Mouse (Mus musculus) 416B (cell line): ENCODE results near the gene Lmbr1l.

Experiments
- DNase-seq: peaks from one replicate; pipeline ENCODE4 v3.0.0; 2011; ENCODE audit warnings: low read depth

Lmbr1l gene

DNA sequence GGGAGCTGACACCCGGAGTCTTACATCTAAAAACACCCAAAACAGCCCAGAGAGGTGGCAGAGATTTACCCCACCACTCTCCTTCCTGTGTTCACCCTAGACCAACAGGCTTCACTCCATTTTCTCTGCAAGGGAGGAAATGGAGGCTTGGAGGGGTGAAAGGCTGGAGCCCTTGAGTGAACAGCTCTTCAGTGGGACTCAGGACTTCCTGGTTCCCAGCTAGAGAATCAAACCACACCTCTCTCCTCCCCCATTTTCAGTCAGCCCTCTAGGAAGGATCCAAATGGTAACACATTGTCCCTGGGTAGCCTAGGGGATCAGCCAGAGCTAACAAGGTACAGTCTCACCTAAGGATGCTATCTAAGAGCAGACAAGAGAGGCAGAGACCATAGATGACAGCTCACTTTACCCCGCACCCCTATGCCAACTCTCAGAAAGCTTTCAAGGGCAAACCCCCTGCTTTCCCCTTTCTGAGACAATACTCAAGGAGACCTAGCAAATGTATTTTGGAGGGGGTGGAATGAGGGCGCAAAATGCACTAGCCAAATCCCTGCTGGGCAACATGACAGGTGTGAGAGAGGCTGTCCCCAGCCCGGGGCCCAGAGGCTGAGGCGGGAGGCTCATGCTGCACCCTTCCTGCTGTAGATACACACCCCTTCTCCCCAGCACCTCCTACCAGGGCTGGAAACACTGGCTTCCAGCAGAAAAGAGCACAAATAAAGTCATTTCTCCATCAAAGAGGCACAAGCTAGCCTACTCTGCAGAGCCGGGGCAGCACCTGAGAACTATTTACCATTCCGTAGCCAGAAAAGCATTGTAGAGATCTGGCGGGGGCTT lies 48.5 kb downstream of the Lmbr1l start:
- peak; percentile 62 for DNase-seq

DNA sequence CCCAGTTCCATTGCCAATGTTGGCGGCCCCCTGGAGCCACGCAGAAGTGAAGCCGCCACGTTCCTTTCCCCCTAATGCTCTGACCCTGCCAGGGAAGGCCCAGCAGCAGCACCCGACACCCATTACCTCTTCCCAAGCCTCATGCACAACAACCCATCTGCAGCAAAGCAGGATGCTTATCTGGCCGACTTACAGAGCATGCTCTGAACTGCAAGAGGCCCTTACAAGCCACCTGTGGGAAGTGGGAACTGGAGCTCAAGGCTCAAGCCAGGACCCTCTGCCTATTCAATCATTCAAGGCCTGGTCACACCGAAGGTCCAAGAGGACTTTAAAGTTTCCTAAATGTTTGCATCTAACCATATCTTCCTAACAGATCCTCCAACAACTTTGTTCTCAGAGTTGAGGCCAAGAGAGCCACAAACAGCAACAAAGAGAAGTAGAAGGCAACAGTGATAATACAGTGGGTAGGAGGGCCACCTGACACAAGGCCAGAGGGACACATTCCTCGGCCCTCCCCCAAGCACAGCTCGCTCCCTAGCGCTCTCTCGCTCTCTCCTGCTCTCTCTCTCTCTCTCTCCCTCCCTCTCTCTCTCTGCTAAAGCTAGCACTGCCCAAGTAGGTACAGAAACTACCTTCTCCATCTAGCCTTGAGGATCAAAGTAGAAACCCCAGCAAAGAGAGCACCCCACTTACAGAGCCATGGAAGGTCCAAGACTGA lies 49.5 kb downstream of the Lmbr1l start:
- peak; percentile 25 for DNase-seq

DNA sequence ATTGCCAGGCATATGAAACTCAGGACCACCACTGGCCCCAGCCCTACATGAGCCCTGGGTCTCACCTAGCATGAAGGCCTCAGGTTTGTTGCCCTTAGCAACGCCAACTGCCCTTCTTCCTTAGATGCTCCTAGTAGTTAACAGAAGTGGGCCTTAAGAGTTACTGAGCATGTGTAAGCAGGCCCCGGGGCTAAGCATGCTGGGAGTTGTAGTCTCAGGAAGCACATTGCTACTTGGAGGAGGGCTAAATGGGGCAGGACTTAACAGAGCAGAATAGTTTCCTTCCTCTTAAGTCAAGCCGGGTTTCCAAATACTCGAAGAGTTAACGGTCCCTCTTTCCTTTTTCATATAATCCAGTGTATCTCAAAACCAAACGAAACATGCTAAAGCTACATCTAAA lies 50.7 kb downstream of the Lmbr1l start:
- peak; percentile 93 for DNase-seq

DNA sequence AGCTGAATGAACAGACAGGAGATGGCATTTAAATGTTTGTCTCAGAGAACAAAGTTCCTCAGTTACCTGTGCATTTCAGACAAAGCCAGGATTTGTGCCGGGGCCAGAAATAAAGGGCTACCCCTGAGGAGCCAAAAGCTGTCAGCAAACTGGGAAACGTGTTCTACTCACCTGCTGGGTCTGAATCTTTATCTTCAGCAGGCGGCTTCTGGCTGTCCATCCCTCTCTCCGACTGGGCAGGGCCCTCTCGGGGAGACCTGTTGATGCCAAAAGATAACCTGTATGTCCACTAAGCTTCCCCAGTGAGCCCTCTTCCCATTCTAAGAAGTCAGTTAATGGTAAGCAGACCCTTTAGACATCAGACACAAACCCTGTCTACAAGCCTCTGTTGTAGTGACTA lies 51.5 kb downstream of the Lmbr1l start:
- no peak for DNase-seq

DNA sequence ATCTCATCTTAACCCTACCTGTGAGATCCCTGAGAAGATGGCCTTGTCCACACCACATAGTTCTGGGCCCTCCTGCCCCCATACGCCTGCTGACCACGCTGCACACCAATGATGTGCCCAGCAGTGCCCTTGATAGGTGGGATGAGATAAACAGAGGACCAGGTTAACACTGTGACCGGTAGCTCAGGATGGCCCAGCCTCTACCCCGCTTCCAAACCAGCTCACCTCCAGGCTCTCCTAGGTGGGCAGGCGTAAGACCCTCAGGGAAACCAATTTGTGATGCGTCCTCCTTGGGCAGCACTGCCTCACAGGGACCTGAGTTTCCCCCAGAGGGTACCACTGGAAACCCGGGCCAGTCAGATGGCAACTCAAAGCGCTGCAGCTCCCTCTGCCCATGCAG lies 52.3 kb downstream of the Lmbr1l start:
- DNase-seq: no peak

DNA sequence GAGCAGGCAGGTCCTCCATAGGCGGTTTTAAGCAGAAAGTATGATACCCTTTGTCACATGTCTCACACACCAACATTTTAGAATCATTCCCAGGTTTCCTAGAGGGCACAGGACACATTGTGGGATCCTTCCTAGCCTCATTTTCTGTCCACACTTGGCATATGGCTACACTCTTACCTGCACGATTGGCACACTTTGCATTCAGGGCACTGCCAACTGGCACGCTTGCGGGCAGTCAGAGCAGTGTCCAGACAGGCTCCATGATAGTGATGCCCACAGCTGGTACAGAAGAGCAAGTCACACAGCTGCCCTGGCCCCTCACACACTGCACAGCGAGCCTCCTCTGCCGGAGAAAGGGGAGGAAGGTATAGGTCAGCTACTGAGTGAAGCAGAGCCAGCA lies 53.1 kb downstream of the Lmbr1l start:
- no peak for DNase-seq

DNA sequence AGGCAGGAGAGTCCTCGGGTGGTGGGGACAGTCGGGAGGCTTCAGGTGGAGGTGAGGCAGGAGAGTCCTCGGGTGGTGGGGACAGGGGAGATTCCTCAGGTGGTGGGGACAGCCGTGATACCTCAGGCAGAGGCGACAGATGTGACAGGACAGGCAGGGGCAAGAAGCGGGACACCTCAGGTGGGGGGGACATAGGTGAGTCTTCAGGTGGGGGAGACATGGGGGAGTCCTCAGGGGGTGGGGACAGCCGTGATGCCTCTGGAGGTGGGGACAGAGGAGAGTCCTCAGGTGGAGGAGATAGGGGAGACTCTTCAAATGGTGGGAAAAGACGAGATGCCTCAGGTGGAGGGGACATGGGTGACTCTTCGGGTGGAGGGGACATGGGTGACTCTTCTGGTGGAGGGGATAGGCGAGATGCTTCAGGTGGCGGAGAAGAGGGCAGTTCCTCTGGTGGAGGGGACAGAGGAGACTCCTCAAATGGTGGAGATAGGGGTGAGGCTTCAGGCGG lies 54.5 kb downstream of the Lmbr1l start:
- DNase-seq: no peak

DNA sequence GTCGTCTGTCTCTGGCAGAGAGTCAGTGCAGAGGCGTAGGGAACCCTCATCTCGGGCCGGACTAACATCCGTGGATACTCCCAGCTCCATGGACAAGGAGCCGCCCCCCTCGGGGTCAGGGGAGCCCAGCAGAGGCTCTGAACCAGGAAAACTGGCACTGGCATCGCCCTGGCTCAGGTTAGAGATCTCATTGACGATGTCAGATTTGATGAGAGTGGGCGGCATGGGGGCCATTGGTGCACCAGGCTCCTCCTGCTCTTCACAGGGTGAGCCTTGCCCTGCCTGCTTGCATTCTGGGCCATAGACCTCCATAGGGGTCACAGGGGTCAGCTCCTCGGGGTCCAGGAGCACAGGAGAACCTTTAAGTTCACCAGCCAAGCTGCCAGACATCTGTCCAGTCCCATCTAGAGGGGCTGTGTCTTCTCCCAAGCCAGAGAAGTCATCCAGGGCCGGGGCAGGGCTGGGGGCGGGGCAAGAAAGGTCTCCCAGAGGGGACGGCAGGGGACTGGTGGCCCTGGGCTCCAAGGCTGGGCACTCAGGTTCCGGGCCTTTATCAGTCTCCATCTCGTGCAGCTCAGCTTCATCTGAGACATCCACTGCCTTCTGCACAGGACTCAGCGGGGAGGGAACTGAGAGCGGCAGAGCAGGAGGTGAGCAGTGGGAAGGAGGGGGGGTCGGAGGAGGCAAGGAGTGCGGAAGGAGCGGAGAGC lies 56.2 kb downstream of the Lmbr1l start:
- DNase-seq: no peak

DNA sequence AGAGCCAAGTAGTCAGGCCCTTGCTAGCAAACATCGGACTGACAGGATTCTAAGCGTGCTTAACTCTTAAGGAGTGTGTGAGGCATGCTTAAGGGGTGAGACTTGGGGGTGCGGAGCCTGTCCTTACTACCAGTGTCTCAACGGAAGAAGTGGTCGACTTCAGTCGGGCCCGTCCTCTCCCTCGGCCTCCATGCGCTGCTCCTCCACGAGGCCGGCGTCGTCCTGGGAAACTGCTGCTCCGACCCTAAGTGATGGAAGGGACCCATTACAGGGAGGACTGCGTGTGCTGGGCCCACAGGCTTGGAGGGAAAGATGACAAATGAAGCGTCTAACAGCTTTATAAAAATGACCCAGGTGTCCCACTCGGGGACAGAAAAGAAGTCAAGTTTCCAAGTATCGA lies 57.1 kb downstream of the Lmbr1l start:
- no peak for DNase-seq

DNA sequence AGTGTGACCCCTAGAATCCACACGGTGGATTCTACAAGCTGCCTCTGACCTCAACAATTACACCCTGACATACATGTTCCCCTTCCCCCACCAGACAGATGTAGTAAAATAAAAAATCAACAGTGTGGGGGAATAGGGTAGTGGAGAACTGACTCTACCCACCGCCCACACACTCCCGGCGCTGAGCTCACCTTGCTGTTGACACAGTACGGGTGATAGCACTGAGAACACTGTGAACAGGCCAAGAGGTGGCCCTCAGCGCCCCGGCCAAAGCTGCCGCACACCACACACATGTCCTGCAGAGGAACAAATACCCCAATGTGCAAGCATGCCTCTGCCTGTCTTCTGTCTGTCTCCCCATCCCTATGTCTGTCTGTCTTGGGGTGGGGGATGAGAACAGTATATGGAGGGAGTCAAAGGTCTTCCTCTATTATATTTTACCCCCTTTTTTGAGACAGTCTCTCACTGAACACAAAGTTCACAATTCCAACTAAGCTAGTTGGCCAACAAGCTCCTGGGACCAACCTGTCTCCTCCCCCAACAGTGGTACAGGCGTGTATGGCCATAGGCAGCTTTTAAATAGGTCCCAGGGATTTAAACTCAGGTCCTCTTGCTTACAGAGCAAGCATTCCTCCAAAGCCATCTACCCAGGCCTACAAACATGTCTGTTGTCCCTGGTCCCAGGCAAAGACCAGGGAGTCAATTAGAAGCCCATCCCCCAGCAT lies 58.5 kb downstream of the Lmbr1l start:
- DNase-seq: no peak

DNA sequence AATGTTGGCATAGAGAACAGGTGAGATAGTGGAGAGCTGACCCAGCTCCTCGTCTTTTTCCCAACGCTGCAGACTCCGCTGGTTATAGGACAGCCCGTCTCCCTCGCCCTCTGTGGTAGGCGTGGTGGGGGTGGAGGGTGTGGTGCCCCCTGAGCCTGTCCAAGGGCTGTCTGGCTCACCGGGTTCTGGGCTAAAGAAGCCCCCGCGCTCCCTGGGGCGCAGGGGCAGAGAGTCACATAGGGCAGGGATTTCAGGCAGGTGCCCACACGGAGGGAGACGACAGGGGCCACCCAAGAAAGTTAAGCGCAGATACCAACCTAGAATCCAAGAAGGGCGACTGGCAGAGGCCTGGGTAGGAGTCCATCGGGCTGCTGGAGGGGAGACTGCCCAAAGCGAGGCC lies 63.8 kb downstream of the Lmbr1l start:
- no peak for DNase-seq
